Mouse (Mus musculus) activated CD4-positive, CD25-positive, alpha-beta regulatory T cell, adult 4 months (primary cell): Measurements from ENCODE around the gene Pet117. TPM values are rescaled to one million over a fixed set of nuclear protein-coding genes. Genes with fewer than 3 reads are reported as not detected.

Source experiments
- ATAC-seq: one replicate; pipeline ENCODE4 v1.8.0; 2017
- polyA plus RNA-seq, 2 experiments: library from polyadenylated mRNA; unstranded; fragments of 100-300 nt; shearing (Covaris generic); gene quantifications; one replicate each; pipeline ENCODE4 v1.2.1; 2017

Pet117 gene
- polyA plus RNA-seq, 2 experiments from 2014 or later = 2.4 TPM; not detected in 1

GRCm38 (mm10) chr2:144382624-144383138, 13.9 kb downstream of the Pet117 start:
- no peak for ATAC-seq

DNA sequence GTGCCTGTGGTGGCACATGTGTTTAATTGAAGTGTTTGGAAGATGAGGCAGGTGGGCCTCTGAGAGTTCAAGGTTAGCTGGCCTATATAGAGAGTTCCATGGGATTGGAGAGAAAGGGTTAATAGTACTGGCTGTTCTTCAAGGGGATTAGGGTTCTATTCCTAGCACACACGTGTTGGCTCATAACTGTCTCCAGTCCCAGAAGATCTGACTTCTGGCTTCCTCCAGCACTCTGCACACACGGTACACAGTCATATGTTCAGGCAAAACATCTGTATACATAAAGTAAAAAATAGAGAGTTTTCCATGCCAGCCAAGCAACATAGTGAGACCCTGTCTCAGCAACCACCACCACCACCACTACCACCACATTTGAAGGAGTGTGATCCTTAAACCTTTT, 17.5 kb downstream of the Pet117 start:
- no peak for ATAC-seq

DNA sequence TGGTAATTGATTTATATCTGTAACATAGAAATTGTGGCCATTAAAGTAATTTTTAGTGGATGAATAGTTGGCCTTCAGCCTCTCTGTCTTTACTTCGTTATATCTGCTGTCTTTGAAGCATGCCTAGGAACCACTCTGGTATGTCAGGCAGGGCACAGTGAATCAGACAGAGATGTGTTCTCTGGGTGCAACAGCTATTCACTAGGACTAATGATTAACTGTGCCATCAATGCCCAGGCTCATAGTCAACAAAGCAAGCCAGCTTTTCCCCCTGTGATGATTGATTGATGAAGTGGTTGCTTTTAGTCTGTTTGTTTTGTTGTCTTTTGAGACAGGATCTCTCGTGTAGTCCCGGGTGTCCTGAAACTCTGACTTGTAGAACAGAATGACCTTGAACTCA, 19.6 kb downstream of the Pet117 start:
- ATAC-seq = no peak

GRCm38 (mm10) chr2:144399531-144399930, 30.7 kb downstream of the Pet117 start:
- no peak for ATAC-seq

- no peak for ATAC-seq
Measured at GRCm38 (mm10) chr2:144400659-144401058, 31.9 kb downstream of the Pet117 start.

DNA sequence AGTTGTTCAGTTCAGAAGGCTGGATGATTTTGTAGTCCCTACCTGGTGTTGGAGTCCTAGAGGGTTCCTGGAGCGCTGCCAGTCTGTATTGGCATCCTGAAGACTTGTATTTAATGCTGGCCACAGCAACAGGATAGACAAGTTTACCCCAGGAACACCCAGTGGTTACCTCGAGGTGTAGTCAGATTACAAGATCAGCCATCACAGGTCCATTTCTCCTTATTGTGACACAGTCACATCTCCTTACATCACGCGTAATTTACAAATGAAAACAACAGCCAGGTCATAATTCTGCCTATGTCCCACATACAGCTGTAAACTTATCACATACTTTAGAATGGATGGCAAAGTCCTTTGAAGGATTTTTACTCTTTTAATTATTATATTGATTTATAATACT, 40.2 kb downstream of the Pet117 start:
- no peak for ATAC-seq

GRCm38 (mm10) chr2:144410603-144411002, 41.8 kb downstream of the Pet117 start:
- no peak for ATAC-seq

DNA sequence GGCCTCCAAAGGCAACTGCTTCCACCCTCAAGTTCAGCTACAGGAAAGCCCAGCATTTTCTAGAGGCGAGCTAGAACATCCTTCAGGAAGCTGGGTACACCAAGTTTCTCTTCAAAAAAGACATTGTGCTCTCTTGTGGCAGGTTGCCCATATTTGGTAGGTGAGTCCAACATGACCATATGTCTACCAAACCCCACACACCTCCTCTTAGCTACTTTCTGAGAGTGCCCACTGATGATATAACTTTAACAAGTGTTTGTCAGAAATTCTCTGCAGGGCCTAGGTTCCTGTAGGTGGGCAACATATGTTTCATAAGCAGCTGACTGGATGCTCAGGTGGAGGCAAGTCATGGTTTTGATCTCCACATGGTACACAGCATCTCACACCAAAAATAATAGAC, 45.9 kb downstream of the Pet117 start:
- ATAC-seq = no peak

DNA sequence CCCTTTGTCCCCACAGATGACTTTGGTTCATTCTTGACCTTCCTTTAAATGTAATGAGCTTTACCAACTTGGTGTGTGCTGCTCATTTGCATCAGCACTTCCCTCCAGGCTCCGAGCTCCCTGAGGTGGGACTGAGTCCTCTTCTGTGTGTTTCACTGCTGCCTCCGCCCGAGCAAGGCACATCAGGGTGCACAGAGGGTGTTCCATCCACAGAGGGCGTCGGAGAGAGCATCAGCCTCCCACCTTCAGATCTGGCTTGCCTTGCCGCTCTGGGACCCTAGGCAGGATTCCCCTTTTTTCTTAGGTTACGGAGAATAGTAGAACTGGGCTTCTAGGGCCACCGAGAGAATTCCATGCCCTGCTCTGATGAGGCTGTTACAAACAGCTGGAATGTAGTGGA, 48.1 kb downstream of the Pet117 start:
- ATAC-seq = no peak

DNA sequence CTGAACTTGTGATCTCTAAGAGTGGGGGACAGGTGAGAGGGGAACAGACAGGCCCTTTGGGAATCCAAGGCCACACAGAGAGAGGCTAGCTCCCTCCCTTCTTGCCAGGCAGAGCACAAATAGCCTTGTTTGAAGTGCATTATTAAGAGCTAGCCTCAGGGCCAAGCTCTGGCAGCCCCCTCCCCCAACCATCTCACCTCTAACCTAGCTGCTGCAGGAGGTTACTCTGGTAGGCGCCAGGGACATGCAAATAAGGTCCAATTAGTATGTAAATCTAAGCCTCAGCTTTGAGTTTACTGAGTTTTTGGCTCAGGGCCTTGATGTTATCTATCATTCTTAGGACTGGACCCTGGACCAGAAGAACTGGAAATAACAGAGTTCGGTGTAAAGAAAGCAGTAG, 49.3 kb downstream of the Pet117 start:
- no peak for ATAC-seq

DNA sequence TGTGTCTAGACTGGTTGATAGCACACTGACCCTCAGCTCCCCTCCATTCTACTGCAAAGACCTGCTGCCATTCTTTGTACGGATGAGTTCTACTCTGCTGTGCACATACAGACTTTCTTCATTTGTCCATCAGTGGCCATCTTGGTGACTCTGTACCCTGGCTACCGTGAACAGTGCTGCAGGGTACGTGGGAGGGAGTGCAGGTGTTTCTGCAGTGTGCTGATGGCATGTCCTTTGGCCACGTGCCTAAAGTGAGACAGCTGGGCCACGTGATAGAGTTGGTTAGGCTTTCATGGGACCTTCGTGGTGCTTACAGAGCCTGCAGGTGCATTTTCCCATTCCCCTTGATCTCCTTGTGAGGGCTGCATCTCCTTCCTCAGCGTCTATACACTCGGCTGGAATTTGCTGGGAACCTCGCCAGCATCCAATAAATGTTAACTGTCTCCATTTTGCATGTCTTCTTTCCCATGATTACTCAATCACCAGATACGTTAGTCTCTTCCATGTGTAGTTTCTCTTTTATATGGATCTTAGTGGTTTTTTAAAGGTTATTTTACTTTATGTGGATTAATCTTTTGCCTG, 53.4 kb downstream of the Pet117 start:
- no peak for ATAC-seq

Other genes starting within 250 kb of the Pet117 start
- gene Mgme1, start 98.3 kb upstream of the Pet117 start, polyA plus RNA-seq = 10 to 100 TPM in 1 of 2 experiments, 1 to 10 TPM in 1; 6.4 to 11.9 TPM
- 100 to 1,000 TPM in 1 of 2 experiments, 10 to 100 TPM in 1; 85.8 to 119 TPM for gene Snx5, start 98.1 kb upstream of the Pet117 start, polyA plus RNA-seq
- not detected for gene Ovol2, start 36.9 kb upstream of the Pet117 start, polyA plus RNA-seq
- gene Kat14, start within 50 bp of the Pet117 start, polyA plus RNA-seq = 10 to 100 TPM; 12.7 to 16.8 TPM
- gene Dzank1, start 158.4 kb downstream of the Pet117 start, polyA plus RNA-seq = under 1 TPM in 1 of 2 experiments, not detected in 1; 0.56 TPM
- 10 to 100 TPM; 20.3 to 25.2 TPM for gene Polr3f, start 158.7 kb downstream of the Pet117 start, polyA plus RNA-seq
- gene Rbbp9, start 181.9 kb downstream of the Pet117 start, polyA plus RNA-seq = 10 to 100 TPM in 1 of 2 experiments, 1 to 10 TPM in 1; 9.6 to 10.2 TPM
- gene Sec23b, start 187.2 kb downstream of the Pet117 start, polyA plus RNA-seq = 10 to 100 TPM; 73.8 to 87.4 TPM
- 10 to 100 TPM; 25.8 to 27.3 TPM for gene Smim26, start 225.1 kb downstream of the Pet117 start, polyA plus RNA-seq
- gene Dtd1, start 230.9 kb downstream of the Pet117 start, polyA plus RNA-seq = 10 to 100 TPM; 65.4 to 72.3 TPM